Mouse (Mus musculus): Measurements from ENCODE around the gene Dip2c.

- no peak for TF ChIP-seq GATA1 (IDR thresholded peaks at IDR 0.05; ENCODE audit: borderline replicate concordance, low read length)
- no peak for TF ChIP-seq FLI1 (IDR thresholded peaks at IDR 0.05; ENCODE audit: low read length)
Observed at GRCm38 (mm10) chr13:9314713-9315112, 38.4 kb downstream of the Dip2c start.

All from megakaryocyte, embryonic 14.5 days (primary cell).